Mouse (Mus musculus) brain, embryonic 14.5 days (tissue): ENCODE measurements at regions not wholly inside any gene's neighbourhood (a gene's known extent, or its start where the extent isn't known, plus 50 kb on each side); places are given as distances from the start of the nearest gene placed in this dataset.

ENCODE experiments used
- CTCF ChIP-seq: fragments of 200-500 bp; IDR thresholded peaks from 2 replicates; pipeline ENCODE4 v1.5.1; 2012; ENCODE audit warnings: inconsistent platforms, mild to moderate bottlenecking, moderate library complexity, borderline replicate concordance; ENCODE audit not compliant: insufficient read depth, insufficient read length; ENCODE audit errors: extremely low read depth
- POLR2A ChIP-seq: fragments of 200-500 bp; IDR thresholded peaks from 2 replicates; pipeline ENCODE4 v1.6.1; 2012; ENCODE audit warnings: mild to moderate bottlenecking, inconsistent platforms, borderline replicate concordance; ENCODE audit not compliant: poor library complexity, insufficient read depth, insufficient read length, severe bottlenecking; ENCODE audit errors: extremely low read depth

- TF ChIP-seq POLR2A (no peak), CTCF (no peak)
Measured at GRCm38 (mm10) chr1:88586128-88586527, 76.3 kb upstream of the Glrp1 start.
